Mouse (Mus musculus): ENCODE data around the gene Elfn2. TPM values are rescaled to one million over a fixed set of nuclear protein-coding genes. Genes with fewer than 3 reads are reported as not detected.

The Elfn2 gene
- polyA plus RNA-seq, 1 experiment from 2014 or later = 0.06 TPM

DNA sequence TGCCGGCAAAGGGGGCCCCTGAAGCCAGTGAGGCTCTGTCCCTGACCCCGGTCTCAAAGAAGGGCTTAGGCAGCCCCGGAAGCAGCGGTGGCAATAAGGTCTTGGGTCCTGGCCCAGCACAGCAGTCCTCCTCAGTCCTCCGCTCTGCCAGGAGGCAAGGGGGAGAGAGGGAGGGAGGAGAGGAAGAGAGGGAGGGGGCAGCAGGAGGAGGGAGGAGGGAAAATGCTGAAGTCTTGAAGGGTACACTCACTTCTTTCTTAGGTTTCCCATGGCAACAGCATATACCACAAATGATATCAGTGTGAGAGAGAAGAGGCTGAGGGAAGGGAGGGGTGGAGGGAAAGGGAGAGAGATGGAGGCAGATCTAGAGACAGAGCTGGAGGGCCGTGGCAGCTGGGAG lies 7.9 kb downstream of the Elfn2 start:
- no peaks in the 10 kb centered on the region for H3K36me3 ChIP-seq (ENCODE audit: control insufficient read depth, insufficient read depth, low read length)
- H3K9me3 ChIP-seq (ENCODE audit: control insufficient read depth, low read length) = no peaks in the 10 kb centered on the region
- H3K27me3 ChIP-seq (ENCODE audit: control insufficient read depth, insufficient read depth, low read length) = no peaks in the 10 kb centered on the region; the same call in 1 of the 2 replicates
- no peak overlapping the region for H3K4me3 ChIP-seq (ENCODE audit: low read depth, low read length)
- ATAC-seq (ENCODE audit: low FRiP score, low TSS enrichment) = no peak
- no peak overlapping the region for H3K9ac ChIP-seq (ENCODE audit: low read length)
- no peaks in the 10 kb centered on the region for H3K4me1 ChIP-seq (replicated peaks; ENCODE audit: control insufficient read depth, insufficient read depth)
- TF ChIP-seq EP300 (optimal IDR thresholded peaks at IDR 0.05) (no peak), CTCF (IDR thresholded peaks at IDR 0.05; ENCODE audit: low read depth) (no peak)
- no peak overlapping the region for H3K27ac ChIP-seq (replicated peaks)
- no peak for DNase-seq (ENCODE audit: low spot score)
- no peak overlapping the region for H3K4me2 ChIP-seq (replicated peaks; ENCODE audit: low read depth)
- WGBS = 47% methylated on average over 6 of the region's 6 CpGs

GRCm38 (mm10) chr15:78709767-78710166 lies 8.8 kb downstream of the Elfn2 start:
- H3K27me3 ChIP-seq (ENCODE audit: control insufficient read depth, insufficient read depth, low read length) = no peaks in the 10 kb centered on the region; the same call in 1 of the 2 replicates
- H3K9ac ChIP-seq (ENCODE audit: low read length) = no peak overlapping the region
- TF ChIP-seq EP300 (optimal IDR thresholded peaks at IDR 0.05) = no peak
- no peak for TF ChIP-seq CTCF (IDR thresholded peaks at IDR 0.05; ENCODE audit: low read depth)
- H3K4me2 ChIP-seq (replicated peaks; ENCODE audit: low read depth) = no peak overlapping the region
- no peak for DNase-seq (ENCODE audit: low spot score)
- H3K4me3 ChIP-seq (ENCODE audit: low read depth, low read length) = no peak overlapping the region
- H3K27ac ChIP-seq (replicated peaks) = no peak overlapping the region
- no peaks in the 10 kb centered on the region for H3K36me3 ChIP-seq (ENCODE audit: control insufficient read depth, insufficient read depth, low read length)
- H3K9me3 ChIP-seq (ENCODE audit: control insufficient read depth, low read length) = no peaks in the 10 kb centered on the region
- WGBS = 20% methylated on average over 7 of the region's 7 CpGs
- no peaks in the 10 kb centered on the region for H3K4me1 ChIP-seq (replicated peaks; ENCODE audit: control insufficient read depth, insufficient read depth)
- no peak for ATAC-seq (ENCODE audit: low FRiP score, low TSS enrichment)

DNA sequence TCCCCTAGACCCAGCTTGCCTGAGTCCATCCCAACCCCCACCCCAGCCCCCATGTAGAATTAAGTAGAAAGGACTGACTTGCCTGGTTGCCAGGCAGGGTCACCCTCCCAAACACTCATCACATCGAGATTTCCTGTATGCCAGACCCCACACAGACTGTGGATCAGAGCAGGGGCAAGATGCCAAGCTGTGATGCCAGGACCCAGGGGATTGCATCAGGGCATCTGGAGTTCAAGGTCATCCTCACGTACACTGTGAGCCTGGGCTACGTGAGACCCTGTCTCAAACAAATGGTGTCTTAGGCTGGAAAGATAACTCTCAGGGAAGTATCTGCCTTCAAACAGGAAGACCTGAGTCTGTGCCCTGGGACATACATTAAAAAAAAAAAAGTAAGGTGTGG lies 11.9 kb downstream of the Elfn2 start:
- Histone ChIP-seq H3K36me3 (ENCODE audit: control insufficient read depth, insufficient read depth, low read length) (no peaks in the 10 kb centered on the region), H3K4me2 (replicated peaks; ENCODE audit: low read depth) (no peak overlapping the region), H3K27ac (replicated peaks) (no peak overlapping the region), H3K27me3 (ENCODE audit: control insufficient read depth, insufficient read depth, low read length) (no peaks in the 10 kb centered on the region), H3K4me3 (ENCODE audit: low read depth, low read length) (no peak overlapping the region), H3K4me1 (replicated peaks; ENCODE audit: control insufficient read depth, insufficient read depth) (no peaks in the 10 kb centered on the region), H3K9me3 (ENCODE audit: control insufficient read depth, low read length) (no peaks in the 10 kb centered on the region), H3K9ac (ENCODE audit: low read length) (no peak overlapping the region)
- no peak for ATAC-seq (ENCODE audit: low FRiP score, low TSS enrichment)
- WGBS = 28% methylated on average over 3 of the region's 3 CpGs
- no peak for DNase-seq (ENCODE audit: low spot score)
- no peak for TF ChIP-seq CTCF (IDR thresholded peaks at IDR 0.05; ENCODE audit: low read depth)
- TF ChIP-seq EP300 (optimal IDR thresholded peaks at IDR 0.05) = no peak

GRCm38 (mm10) chr15:78704824-78705223 lies 13.7 kb downstream of the Elfn2 start:
- H3K4me1 ChIP-seq (replicated peaks; ENCODE audit: control insufficient read depth, insufficient read depth) = no peaks in the 10 kb centered on the region
- no peak overlapping the region for H3K9ac ChIP-seq (ENCODE audit: low read length)
- H3K27me3 ChIP-seq (ENCODE audit: control insufficient read depth, insufficient read depth, low read length) = no peaks in the 10 kb centered on the region
- H3K27ac ChIP-seq (replicated peaks) = no peak overlapping the region
- H3K4me3 ChIP-seq (ENCODE audit: low read depth, low read length) = no peak overlapping the region
- WGBS = 45% methylated on average over 4 of the region's 4 CpGs
- no peaks in the 10 kb centered on the region for H3K36me3 ChIP-seq (ENCODE audit: control insufficient read depth, insufficient read depth, low read length)
- no peak overlapping the region for H3K4me2 ChIP-seq (replicated peaks; ENCODE audit: low read depth)
- no peak for ATAC-seq (ENCODE audit: low FRiP score, low TSS enrichment)
- no peak for DNase-seq (ENCODE audit: low spot score)
- no peak for TF ChIP-seq CTCF (IDR thresholded peaks at IDR 0.05; ENCODE audit: low read depth)
- TF ChIP-seq EP300 (optimal IDR thresholded peaks at IDR 0.05) = no peak
- H3K9me3 ChIP-seq (ENCODE audit: control insufficient read depth, low read length) = no peaks in the 10 kb centered on the region

DNA sequence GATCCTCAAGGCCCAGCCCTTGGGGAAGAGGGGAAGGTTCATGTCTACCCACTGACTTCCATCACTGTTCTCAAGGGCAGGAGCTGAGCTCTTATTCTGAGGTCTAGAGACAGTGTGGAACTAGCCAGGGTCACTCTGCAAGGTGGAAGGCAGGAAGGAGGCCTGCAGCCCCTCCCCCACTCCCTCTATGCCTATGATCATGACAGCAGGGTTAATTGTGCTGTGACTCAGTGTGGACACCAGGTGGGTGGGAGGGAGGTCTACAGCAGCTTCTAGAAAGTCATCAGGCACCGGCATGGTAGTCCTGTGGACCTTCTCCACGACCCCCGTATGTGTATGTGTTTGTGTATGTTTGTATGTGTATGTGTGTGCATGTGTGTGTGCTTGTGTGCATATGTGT lies 14.6 kb downstream of the Elfn2 start:
- DNase-seq (ENCODE audit: low spot score) = no peak
- Histone ChIP-seq H3K27me3 (ENCODE audit: control insufficient read depth, insufficient read depth, low read length) (no peaks in the 10 kb centered on the region), H3K9ac (ENCODE audit: low read length) (no peak overlapping the region), H3K9me3 (ENCODE audit: control insufficient read depth, low read length) (no peaks in the 10 kb centered on the region), H3K4me1 (replicated peaks; ENCODE audit: control insufficient read depth, insufficient read depth) (no peaks in the 10 kb centered on the region), H3K27ac (replicated peaks) (no peak overlapping the region), H3K36me3 (ENCODE audit: control insufficient read depth, insufficient read depth, low read length) (no peaks in the 10 kb centered on the region), H3K4me2 (replicated peaks; ENCODE audit: low read depth) (no peak overlapping the region), H3K4me3 (ENCODE audit: low read depth, low read length) (no peak overlapping the region)
- WGBS = 83% methylated on average over 3 of the region's 3 CpGs
- ATAC-seq (ENCODE audit: low FRiP score, low TSS enrichment) = no peak
- TF ChIP-seq EP300 (optimal IDR thresholded peaks at IDR 0.05) = no peak

- Histone ChIP-seq H3K36me3 (ENCODE audit: control insufficient read depth, insufficient read depth, low read length) (no peaks in the 10 kb centered on the region), H3K4me3 (ENCODE audit: low read depth, low read length) (no peak overlapping the region), H3K27ac (replicated peaks) (no peak overlapping the region), H3K9ac (ENCODE audit: low read length) (no peak overlapping the region), H3K9me3 (ENCODE audit: control insufficient read depth, low read length) (no peaks in the 10 kb centered on the region), H3K4me2 (replicated peaks; ENCODE audit: low read depth) (no peak overlapping the region), H3K27me3 (ENCODE audit: control insufficient read depth, insufficient read depth, low read length) (no peaks in the 10 kb centered on the region), H3K4me1 (replicated peaks; ENCODE audit: control insufficient read depth, insufficient read depth) (no peaks in the 10 kb centered on the region)
- ATAC-seq (ENCODE audit: low FRiP score, low TSS enrichment) (no peak), DNase-seq (ENCODE audit: low spot score) (no peak)
- TF ChIP-seq EP300 (optimal IDR thresholded peaks at IDR 0.05) (no peak), CTCF (IDR thresholded peaks at IDR 0.05; ENCODE audit: low read depth) (no peak)
- 63% methylated on average over 2 of the region's 2 CpGs for whole genome bisulfite sequencing
Observed at GRCm38 (mm10) chr15:78700420-78700819, 18.2 kb downstream of the Elfn2 start.
